Mouse (Mus musculus) lung, adult 2 months (tissue): ENCODE results near the gene D930020B18Rik.

Source experiments
- CTCF ChIP-seq: fragments of 200-500 bp; IDR thresholded peaks from 2 replicates; pipeline ENCODE4 v1.5.1; 2011; ENCODE audit warnings: mild to moderate bottlenecking, low read length, control low read depth; ENCODE audit not compliant: insufficient read depth
- POLR2A ChIP-seq: fragments of 200-500 bp; IDR thresholded peaks from 2 replicates; pipeline ENCODE4 v1.6.1; 2011; ENCODE audit warnings: low read depth, mild to moderate bottlenecking, control low read depth, low read length, borderline replicate concordance; ENCODE audit errors: extremely low read depth

GRCm38 (mm10) chr10:121640150-121640930, 1.0 kb upstream of the D930020B18Rik start:
- TF ChIP-seq CTCF (peak; percentile 52; the same call in 1 of the 2 replicates), POLR2A (no peak)
